In genomic region chr12:24753680-24754079, GRCm38 (mm10) we compare ENCODE assay signal across 14 mouse cellular contexts.
"Had no signal": no experiment of that assay in that cellular context is flagged by ENCODE, and none has a peak within 500 bp of the region (broad histone marks: within the 10 kb centered on the region; RNA-seq: fewer than 3 reads in every experiment).

No protein-coding gene starts in this region.

- H3K4me2 ChIP-seq: limb, embryonic 12.5 days; limb, embryonic 15.5 days; liver, embryonic 11.5 days; lung, embryonic 14.5 days; midbrain, embryonic 13.5 days had no signal

- H3K27me3 ChIP-seq: limb, embryonic 12.5 days; limb, embryonic 15.5 days; midbrain, embryonic 13.5 days had no signal

- ATAC-seq: liver, postnatal 0 days; lung, postnatal 0 days; midbrain, embryonic 13.5 days had no signal

- DNase-seq: kidney, postnatal 14 days; kidney, postnatal 4 days; left cerebral cortex, postnatal 4 days; liver, postnatal 0 days; lung, embryonic 14.5 days; thymus, adult 18-20 months; thymus, postnatal 36 days had no signal

- H3K9me3 ChIP-seq: limb, embryonic 12.5 days; limb, embryonic 15.5 days; midbrain, embryonic 13.5 days had no signal

- H3K27ac ChIP-seq: limb, embryonic 12.5 days; limb, embryonic 15.5 days; liver, embryonic 14.5 days; macrophage; midbrain, embryonic 13.5 days had no signal

- H3K9ac ChIP-seq: limb, embryonic 12.5 days; limb, embryonic 15.5 days; liver, embryonic 14.5 days; liver, postnatal 0 days; lung, embryonic 14.5 days; midbrain, embryonic 13.5 days had no signal

- H3K36me3 ChIP-seq: limb, embryonic 12.5 days; limb, embryonic 15.5 days; midbrain, embryonic 13.5 days had no signal

- H3K4me3 ChIP-seq: limb, embryonic 12.5 days; limb, embryonic 15.5 days; midbrain, embryonic 13.5 days had no signal
